Mouse (Mus musculus): ENCODE measurements around the gene Dnase1l3. TPM values are rescaled to one million over a fixed set of nuclear protein-coding genes. Genes with fewer than 3 reads are reported as not detected.

Dnase1l3 gene
- polyA plus RNA-seq (2014; fragmentation: Illumina TruSeq; extraction: RNeasy Lipid Tissue Mini Kit (QIAGEN cat#74804); ENCODE audit: low read depth, low replicate concordance): 0.41 TPM

DNA sequence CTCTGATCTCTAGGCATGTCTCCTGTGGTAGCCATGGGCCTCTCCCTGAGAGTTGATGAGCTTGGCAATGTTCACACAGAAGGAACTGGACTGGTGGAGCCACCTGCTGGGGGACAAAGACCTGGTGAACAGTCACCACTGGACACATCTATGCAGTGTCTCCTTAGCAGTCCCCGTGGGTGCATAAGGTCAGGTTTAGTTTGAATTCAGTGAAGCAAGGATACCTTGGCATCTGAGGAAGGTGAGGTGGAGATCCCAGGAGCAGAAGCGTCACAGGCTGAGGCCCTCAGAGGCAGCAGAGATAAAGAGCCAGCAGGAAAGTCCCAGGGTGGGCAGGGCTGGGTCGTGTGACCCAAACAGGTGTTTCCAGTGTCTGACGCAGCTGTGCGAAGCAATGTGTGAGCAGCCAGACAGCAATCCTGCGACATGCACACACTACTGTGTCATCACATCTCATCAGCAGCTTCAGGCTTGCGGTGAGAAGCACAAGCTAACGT, at the start of gene Dnase1l3:
Gene Dnase1l3, minus strand, starts transcription at position 303 of the 497 bp plus-strand sequence.

DNA sequence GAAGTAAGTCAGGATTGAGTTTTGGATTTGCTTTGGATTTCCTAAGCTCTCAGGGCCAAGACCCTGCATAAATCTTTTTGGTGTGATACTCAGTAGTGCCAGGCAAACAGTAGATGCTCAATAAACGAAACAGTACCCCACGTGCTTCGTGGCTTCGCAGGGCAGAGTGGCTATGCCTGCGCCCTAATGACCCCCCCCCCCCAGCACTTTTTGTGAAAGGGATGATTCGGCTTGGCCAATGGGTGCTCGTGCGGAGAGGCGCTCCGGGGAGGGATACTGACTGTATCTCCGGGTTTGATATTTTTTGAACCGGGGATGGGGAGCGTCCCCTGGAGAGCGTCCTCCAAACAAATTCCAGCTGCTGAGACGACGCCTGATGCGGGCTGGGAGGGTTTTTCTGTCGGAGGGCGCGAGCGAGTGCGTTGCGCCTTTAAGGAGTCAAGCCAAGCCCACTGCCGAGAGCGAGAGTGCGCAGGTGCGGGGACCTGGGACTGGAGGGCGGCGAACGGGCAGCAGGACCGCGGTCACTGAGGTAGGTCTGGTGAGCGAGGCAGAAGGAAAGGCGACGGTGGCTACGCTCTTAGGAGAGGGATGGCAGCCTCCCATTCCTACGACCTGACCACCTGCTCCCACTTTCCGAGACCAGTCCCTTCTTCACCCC, 8.2 kb upstream of the Dnase1l3 start, which contains the start of gene Abhd6:
Gene Abhd6, plus strand, starts transcription at position 471 of the 661 bp plus-strand sequence.

DNA sequence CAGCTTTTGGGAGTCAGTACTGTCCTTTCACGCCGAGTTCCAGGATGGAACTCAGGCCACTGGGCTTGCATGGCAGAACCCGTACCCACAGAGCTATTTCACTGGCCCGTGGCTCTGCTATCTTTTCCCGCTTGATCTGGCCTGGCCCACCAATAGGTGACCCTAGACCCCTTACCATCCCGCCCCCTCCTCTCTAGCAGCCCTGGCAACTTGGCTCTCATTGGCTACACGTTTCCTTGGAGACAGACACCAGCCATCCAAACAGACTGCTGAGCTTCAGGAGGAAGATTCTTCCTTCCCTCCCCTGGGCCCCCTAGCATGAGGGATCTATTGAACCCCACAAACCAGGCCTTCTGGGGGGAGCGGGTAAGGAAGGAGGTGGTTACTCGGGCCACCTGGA, 37.3 kb downstream of the Dnase1l3 start, which contains the start of gene Gm45521:
Gene Gm45521, plus strand, starts transcription at position 240 of the 400 bp plus-strand sequence.

Other genes with a start within 250 kb of the Dnase1l3 start
- gene Gm26661, start 203.0 kb downstream of the Dnase1l3 start, polyA plus RNA-seq (2014; fragmentation: Illumina TruSeq; extraction: RNeasy Lipid Tissue Mini Kit (QIAGEN cat#74804); ENCODE audit: low read depth, low replicate concordance): not detected
- 2.6 TPM for gene Flnb, start 176.6 kb downstream of the Dnase1l3 start, polyA plus RNA-seq (2014; fragmentation: Illumina TruSeq; extraction: RNeasy Lipid Tissue Mini Kit (QIAGEN cat#74804); ENCODE audit: low read depth, low replicate concordance)
- not detected for gene Gm45521, start 37.3 kb downstream of the Dnase1l3 start, polyA plus RNA-seq (2014; fragmentation: Illumina TruSeq; extraction: RNeasy Lipid Tissue Mini Kit (QIAGEN cat#74804); ENCODE audit: low read depth, low replicate concordance)
- 67.3 TPM for gene Abhd6, start 8.3 kb upstream of the Dnase1l3 start, polyA plus RNA-seq (2014; fragmentation: Illumina TruSeq; extraction: RNeasy Lipid Tissue Mini Kit (QIAGEN cat#74804); ENCODE audit: low read depth, low replicate concordance)
- gene Rpp14, start 85.8 kb upstream of the Dnase1l3 start, polyA plus RNA-seq (2014; fragmentation: Illumina TruSeq; extraction: RNeasy Lipid Tissue Mini Kit (QIAGEN cat#74804); ENCODE audit: low read depth, low replicate concordance): 89.6 TPM
- 48.3 TPM for gene Pxk, start 103.6 kb upstream of the Dnase1l3 start, polyA plus RNA-seq (2014; fragmentation: Illumina TruSeq; extraction: RNeasy Lipid Tissue Mini Kit (QIAGEN cat#74804); ENCODE audit: low read depth, low replicate concordance)
- 413 TPM for gene Pdhb, start 178.5 kb upstream of the Dnase1l3 start, polyA plus RNA-seq (2014; fragmentation: Illumina TruSeq; extraction: RNeasy Lipid Tissue Mini Kit (QIAGEN cat#74804); ENCODE audit: low read depth, low replicate concordance)
- gene Kctd6, start 219.6 kb upstream of the Dnase1l3 start, polyA plus RNA-seq (2014; fragmentation: Illumina TruSeq; extraction: RNeasy Lipid Tissue Mini Kit (QIAGEN cat#74804); ENCODE audit: low read depth, low replicate concordance): 27.6 TPM

Measured in adrenal gland, adult 10 weeks (tissue).